Mouse (Mus musculus): ENCODE data around the gene Surf6. TPM values are rescaled to one million over a fixed set of nuclear protein-coding genes. Genes with fewer than 3 reads are reported as not detected.
A peak's percentile ranks its signal among the peaks of the same experiment; 100 is the strongest.

Surf6 gene
- polyA plus RNA-seq, 1 experiment from 2014 or later = 15.5 TPM

DNA sequence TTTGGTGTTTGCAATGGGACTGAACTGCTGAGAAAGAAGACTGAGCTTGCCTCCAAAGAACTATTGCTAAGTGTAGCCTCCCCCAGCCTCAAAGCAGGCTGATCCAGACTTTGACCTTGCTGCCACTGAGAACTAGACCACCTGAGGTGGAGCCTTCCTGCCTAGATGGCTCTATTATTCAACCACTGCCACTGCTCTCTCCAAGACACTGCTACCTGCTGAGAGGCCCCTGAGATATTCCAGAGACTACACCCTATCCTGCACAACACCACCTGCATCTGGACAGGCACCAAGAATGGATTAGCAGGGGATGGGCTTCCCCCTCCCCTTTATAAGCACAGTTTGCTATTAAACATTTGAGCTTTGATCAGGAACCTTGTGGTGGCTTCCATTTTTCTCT, 24.1 kb downstream of the Surf6 start:
- Histone ChIP-seq H3K4me3 (ENCODE audit: low read depth, low read length) (no peak overlapping the region), H3K27ac (ENCODE audit: low read depth) (no peak overlapping the region), H3K9ac (no peak overlapping the region), H3K36me3 (ENCODE audit: insufficient read depth) (no peaks in the 10 kb centered on the region), H3K4me1 (ENCODE audit: insufficient read depth) (no peaks in the 10 kb centered on the region), H3K4me2 (no peak overlapping the region), H3K9me3 (ENCODE audit: low read depth, low read length) (0 out of 2 replicates have a peak, but pooled peaks cover 3% of the 10 kb centered on the region), H3K27me3 (ENCODE audit: insufficient read depth, low read length) (no peaks in the 10 kb centered on the region)
- TF ChIP-seq CTCF (IDR thresholded peaks at IDR 0.05; ENCODE audit: low read depth) = no peak
- no peak for ATAC-seq (ENCODE audit: insufficient read depth)
- DNase-seq = no peak

DNA sequence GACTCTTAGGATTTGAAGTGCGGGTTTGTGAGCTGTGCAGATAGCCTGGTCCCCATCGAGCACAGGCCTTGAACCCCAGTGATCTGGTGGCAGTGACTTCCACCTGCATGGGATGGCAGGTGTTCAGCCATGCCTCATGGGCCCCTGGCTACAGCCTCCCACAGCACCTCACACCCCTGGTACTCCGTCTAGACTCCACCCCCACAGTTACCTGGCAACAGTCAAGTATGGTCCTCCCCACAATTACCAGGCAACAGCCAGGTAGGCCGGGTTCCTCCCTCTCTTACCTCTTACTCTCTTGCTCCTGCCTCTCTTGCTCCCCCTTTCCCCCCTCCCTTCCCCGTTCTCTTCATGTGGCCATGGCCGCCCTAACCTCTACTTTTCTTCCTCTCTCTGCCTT, 32.0 kb downstream of the Surf6 start:
- no peak overlapping the region for H3K4me2 ChIP-seq
- no peak overlapping the region for H3K27ac ChIP-seq (ENCODE audit: low read depth)
- H3K9me3 ChIP-seq (ENCODE audit: low read depth, low read length) = no peaks in the 10 kb centered on the region
- no peaks in the 10 kb centered on the region for H3K4me1 ChIP-seq (ENCODE audit: insufficient read depth)
- ATAC-seq (ENCODE audit: insufficient read depth) = no peak
- H3K9ac ChIP-seq = no peak overlapping the region
- WGBS = 55% methylated on average over 6 of the region's 6 CpGs
- DNase-seq = no peak
- H3K27me3 ChIP-seq (ENCODE audit: insufficient read depth, low read length) = no peaks in the 10 kb centered on the region
- no peak for TF ChIP-seq CTCF (IDR thresholded peaks at IDR 0.05; ENCODE audit: low read depth)
- no peaks in the 10 kb centered on the region for H3K36me3 ChIP-seq (ENCODE audit: insufficient read depth)
- H3K4me3 ChIP-seq (ENCODE audit: low read depth, low read length) = no peak overlapping the region

DNA sequence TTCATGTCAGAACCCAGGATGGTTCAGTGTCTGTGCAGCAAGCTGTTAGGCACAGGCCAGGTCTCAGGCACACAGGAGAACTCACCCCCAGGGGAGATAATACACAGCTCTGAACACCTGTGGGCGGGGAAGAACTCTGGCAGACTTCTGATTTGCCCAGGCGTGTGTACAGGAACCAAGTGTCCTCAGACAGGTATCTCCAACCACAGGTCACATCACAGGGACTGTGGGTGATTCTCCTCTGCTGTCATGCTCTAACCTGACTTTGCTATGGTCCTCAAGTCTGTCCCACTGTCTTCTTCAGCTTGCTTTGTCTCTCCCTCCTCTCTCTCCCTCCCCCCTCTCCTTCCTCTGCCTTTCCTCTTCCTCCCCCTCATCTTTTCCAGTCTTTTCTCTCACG, 37.8 kb downstream of the Surf6 start, which contains the start of gene Abo:
Gene Abo, minus strand, starts transcription at position 101 of the 400 bp plus-strand sequence.
- no peak within 1 kb of the TSS for H3K9ac ChIP-seq
- H3K36me3 ChIP-seq (ENCODE audit: insufficient read depth) = no peaks in the 10 kb centered on the region
- H3K4me1 ChIP-seq (ENCODE audit: insufficient read depth) = no peaks in the 10 kb centered on the region
- DNase-seq (no peak), ATAC-seq (ENCODE audit: insufficient read depth) (no peak)
- WGBS = 46% methylated on average over 3 of the region's 3 CpGs
- H3K27me3 ChIP-seq (ENCODE audit: insufficient read depth, low read length) = no peaks in the 10 kb centered on the region
- H3K4me2 ChIP-seq = no peak within 1 kb of the TSS
- H3K27ac ChIP-seq (ENCODE audit: low read depth) = no peak within 1 kb of the TSS
- no peaks in the 10 kb centered on the region for H3K9me3 ChIP-seq (ENCODE audit: low read depth, low read length)
- no peak within 1 kb of the TSS for H3K4me3 ChIP-seq (ENCODE audit: low read depth, low read length)
- TF ChIP-seq CTCF (IDR thresholded peaks at IDR 0.05; ENCODE audit: low read depth) = no peak

DNA sequence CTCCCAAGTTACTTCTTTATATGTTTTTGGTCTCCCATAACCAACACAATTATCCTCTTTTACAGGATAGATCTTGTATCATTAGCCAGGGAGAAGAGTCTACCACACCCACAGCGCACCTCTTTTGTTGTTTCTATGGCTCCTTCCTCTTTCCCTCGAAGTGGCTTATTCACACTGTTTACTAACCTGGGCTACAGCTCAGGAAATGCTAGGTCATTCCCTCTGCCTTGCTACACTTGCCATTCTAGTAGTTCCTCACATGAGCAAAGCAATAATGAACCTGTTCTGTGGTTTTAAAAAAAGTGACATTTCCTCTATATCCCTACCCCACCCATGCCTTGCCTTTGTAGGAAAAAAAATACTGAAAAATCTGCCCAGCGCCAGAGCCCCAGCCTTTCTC, 39.8 kb downstream of the Surf6 start:
- no peak overlapping the region for H3K4me2 ChIP-seq
- no peak overlapping the region for H3K27ac ChIP-seq (ENCODE audit: low read depth)
- ATAC-seq (ENCODE audit: insufficient read depth) = no peak
- 69% methylated on average over 3 of the region's 3 CpGs for WGBS
- TF ChIP-seq CTCF (IDR thresholded peaks at IDR 0.05; ENCODE audit: low read depth) = no peak
- no peaks in the 10 kb centered on the region for H3K9me3 ChIP-seq (ENCODE audit: low read depth, low read length)
- no peak for DNase-seq
- H3K27me3 ChIP-seq (ENCODE audit: insufficient read depth, low read length) = no peaks in the 10 kb centered on the region
- H3K4me1 ChIP-seq (ENCODE audit: insufficient read depth) = no peaks in the 10 kb centered on the region
- H3K36me3 ChIP-seq (ENCODE audit: insufficient read depth) = no peaks in the 10 kb centered on the region
- H3K9ac ChIP-seq = no peak overlapping the region
- no peak overlapping the region for H3K4me3 ChIP-seq (ENCODE audit: low read depth, low read length)

DNA sequence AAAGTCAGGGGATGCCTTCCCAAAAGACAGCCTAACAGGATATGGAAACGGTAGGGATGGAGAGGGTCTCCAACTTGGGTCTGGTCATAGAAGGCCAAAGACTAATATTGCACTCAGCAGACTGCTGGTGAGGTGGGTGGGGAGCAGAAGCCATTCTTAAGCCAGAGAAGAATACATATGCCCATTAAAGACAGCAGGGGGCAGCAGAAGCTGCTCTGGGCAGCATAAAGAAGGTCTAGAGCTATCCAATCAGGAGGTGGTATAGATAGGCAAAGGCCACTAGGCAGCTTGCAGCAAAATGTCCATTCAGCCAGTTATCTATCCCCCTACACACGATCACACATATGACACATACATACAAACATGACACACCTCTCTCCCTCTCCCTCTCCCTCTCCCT, 55.0 kb downstream of the Surf6 start:
- Histone ChIP-seq H3K9ac (no peak overlapping the region), H3K4me3 (ENCODE audit: low read depth, low read length) (no peak overlapping the region), H3K9me3 (ENCODE audit: low read depth, low read length) (no peaks in the 10 kb centered on the region), H3K27ac (ENCODE audit: low read depth) (no peak overlapping the region), H3K4me2 (no peak overlapping the region), H3K36me3 (ENCODE audit: insufficient read depth) (no peaks in the 10 kb centered on the region), H3K27me3 (ENCODE audit: insufficient read depth, low read length) (no peaks in the 10 kb centered on the region), H3K4me1 (ENCODE audit: insufficient read depth) (no peaks in the 10 kb centered on the region)
- DNase-seq (peak; percentile 67), ATAC-seq (ENCODE audit: insufficient read depth) (no peak)
- 23% methylated on average over 2 of the region's 2 CpGs for WGBS
- peak; percentile 58 for TF ChIP-seq CTCF (IDR thresholded peaks at IDR 0.05; ENCODE audit: low read depth)

Other genes starting within 250 kb of the Surf6 start
- not detected in 2 replicates for gene Lcn4, start 231.6 kb downstream of the Surf6 start, polyA plus RNA-seq (2014; fragmentation: Nextera tagmentation; extraction: Ambion mirVana)
- not detected in 2 replicates for gene Abo, start 37.9 kb downstream of the Surf6 start, polyA plus RNA-seq (2014; fragmentation: Nextera tagmentation; extraction: Ambion mirVana)
- gene Med22, start 7.8 kb upstream of the Surf6 start, polyA plus RNA-seq (2014; fragmentation: Nextera tagmentation; extraction: Ambion mirVana) = 33.2 and 34.6 TPM in 2 replicates
- 775 and 784 TPM in 2 replicates for gene Rpl7a, start 7.9 kb upstream of the Surf6 start, polyA plus RNA-seq (2014; fragmentation: Nextera tagmentation; extraction: Ambion mirVana)
- 33.2 and 35.5 TPM in 2 replicates for gene Surf2, start 13.5 kb upstream of the Surf6 start, polyA plus RNA-seq (2014; fragmentation: Nextera tagmentation; extraction: Ambion mirVana)
- gene Surf1, start 13.7 kb upstream of the Surf6 start, polyA plus RNA-seq (2014; fragmentation: Nextera tagmentation; extraction: Ambion mirVana) = 41.5 and 43.6 TPM in 2 replicates
- 195 and 211 TPM in 2 replicates for gene Surf4, start 31.0 kb upstream of the Surf6 start, polyA plus RNA-seq (2014; fragmentation: Nextera tagmentation; extraction: Ambion mirVana)
- not detected in 2 replicates for gene Stkld1, start 31.2 kb upstream of the Surf6 start, polyA plus RNA-seq (2014; fragmentation: Nextera tagmentation; extraction: Ambion mirVana)
- gene Rexo4, start 61.5 kb upstream of the Surf6 start, polyA plus RNA-seq (2014; fragmentation: Nextera tagmentation; extraction: Ambion mirVana) = 44.9 and 48.3 TPM in 2 replicates
- 0.07 and 0.08 TPM in 2 replicates for gene Adamts13, start 70.5 kb upstream of the Surf6 start, polyA plus RNA-seq (2014; fragmentation: Nextera tagmentation; extraction: Ambion mirVana)
- gene Cacfd1, start 107.0 kb upstream of the Surf6 start, polyA plus RNA-seq (2014; fragmentation: Nextera tagmentation; extraction: Ambion mirVana) = 48.4 and 58.8 TPM in 2 replicates
- 0.28 and 0.35 TPM in 2 replicates for gene Slc2a6, start 125.1 kb upstream of the Surf6 start, polyA plus RNA-seq (2014; fragmentation: Nextera tagmentation; extraction: Ambion mirVana)
- gene Mymk, start 169.3 kb upstream of the Surf6 start, polyA plus RNA-seq (2014; fragmentation: Nextera tagmentation; extraction: Ambion mirVana) = 0.17 and 0.18 TPM in 2 replicates
- 19.2 and 21.0 TPM in 2 replicates for gene Adamtsl2, start 176.5 kb upstream of the Surf6 start, polyA plus RNA-seq (2014; fragmentation: Nextera tagmentation; extraction: Ambion mirVana)
- gene Fam163b, start 239.6 kb upstream of the Surf6 start, polyA plus RNA-seq (2014; fragmentation: Nextera tagmentation; extraction: Ambion mirVana) = 0.61 and 0.70 TPM in 2 replicates